Mouse (Mus musculus) small intestine, adult 2 months (tissue): Measurements from ENCODE around the gene Cbx2.

Experiments used
- CTCF ChIP-seq: fragments of 200-500 bp; IDR thresholded peaks from 2 replicates; pipeline ENCODE4 v1.5.1; 2012; ENCODE audit warnings: low read depth, mild to moderate bottlenecking, control low read depth, inconsistent platforms, low read length, moderate library complexity, mixed read lengths; ENCODE audit not compliant: insufficient replicate concordance, insufficient read length; ENCODE audit errors: extremely low read depth
- POLR2A ChIP-seq: fragments of 200-500 bp; IDR thresholded peaks from 2 replicates; pipeline ENCODE4 v1.6.1; 2012; ENCODE audit warnings: low read depth, mild to moderate bottlenecking, control low read depth, inconsistent platforms, low read length, moderate library complexity

DNA sequence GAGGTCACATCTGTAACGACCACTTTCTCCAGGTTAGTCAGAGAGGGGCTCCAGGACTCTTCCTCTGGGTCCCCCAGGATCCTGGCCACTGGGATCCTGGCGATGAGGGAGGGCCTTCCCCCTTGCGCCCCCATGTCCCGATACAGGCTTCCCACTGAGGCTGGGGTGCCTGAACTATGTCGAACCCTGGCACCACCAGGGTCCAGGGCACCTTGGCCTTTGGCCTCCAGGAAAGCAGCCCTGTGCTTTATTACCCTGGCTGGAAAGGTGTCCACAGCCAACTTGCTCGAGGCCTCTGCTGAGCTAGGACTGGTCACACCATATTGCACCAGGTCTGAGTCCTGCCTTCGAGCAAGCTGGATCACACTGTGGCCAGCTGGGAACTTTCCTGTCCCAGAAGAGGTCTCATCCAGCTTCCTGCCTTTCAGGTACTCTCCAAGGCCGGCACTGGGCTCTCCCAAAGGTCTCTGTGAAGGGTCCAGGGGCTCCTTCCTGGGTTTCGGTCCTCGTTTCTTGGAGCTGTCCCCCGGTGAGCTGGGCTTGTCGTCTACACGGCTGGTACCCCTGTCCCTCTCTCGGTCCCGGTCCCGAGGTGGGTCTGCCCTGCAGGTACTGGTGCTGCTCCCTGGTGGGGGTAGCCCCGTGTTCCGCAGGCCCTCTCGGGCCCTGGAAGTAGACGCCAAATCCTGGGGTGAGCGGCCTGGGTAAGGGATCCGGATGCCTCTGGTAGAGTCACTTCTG, 16.2 kb downstream of the Cbx2 start:
- TF ChIP-seq CTCF: no peak
- TF ChIP-seq POLR2A: no peak
